Mouse (Mus musculus) MEL (cell line): ENCODE measurements around the gene Cachd1. TPM values are rescaled to one million over a fixed set of nuclear protein-coding genes. Genes with fewer than 3 reads are reported as not detected.

Experiments used
- DNase-seq: peaks from one replicate; pipeline ENCODE4 v3.0.0; 2011; ENCODE audit warnings: low read depth, low spot score
- H3K27ac ChIP-seq: 2 replicates; pipeline ENCODE4 v1.5.1; 2012; ENCODE audit warnings: low read depth, mild to moderate bottlenecking, control low read depth, low read length, moderate library complexity; ENCODE audit not compliant: control insufficient read depth
- H3K27me3 ChIP-seq, 2 experiments: fragments of 150-350 bp in 1 of 2; sonication (generic) in 1 of 2; 2 replicates each; pipeline ENCODE4 v1.6.1; 2012; ENCODE audit warnings: low read length in 2 of 2, mild to moderate bottlenecking in 2 of 2, improper control_type of control experiment in 1 of 2, moderate library complexity in 1 of 2; ENCODE audit not compliant: insufficient read depth in 2 of 2, control insufficient read depth in 1 of 2
- H3K36me3 ChIP-seq, 2 experiments: 2 replicates each; pipeline ENCODE4 v1.6.1; 2012 to 2014; ENCODE audit warnings: low read length in 2 of 2, improper control_type of control experiment in 1 of 2, inconsistent platforms in 1 of 2, mild to moderate bottlenecking in 1 of 2; ENCODE audit not compliant: insufficient read depth in 2 of 2, control insufficient read depth in 1 of 2
- H3K4me1 ChIP-seq, 2 experiments: fragments of 150-350 bp in 1 of 2; sonication (generic) in 1 of 2; 2 replicates each; pipeline ENCODE4 v1.6.1; 2012; ENCODE audit warnings: low read length in 2 of 2, improper control_type of control experiment in 1 of 2, mild to moderate bottlenecking in 1 of 2; ENCODE audit not compliant: insufficient read depth in 2 of 2, control insufficient read depth in 1 of 2
- H3K4me3 ChIP-seq, 2 experiments: fragments of 150-350 bp in 1 of 2; sonication (generic) in 1 of 2; 2 replicates each; pipeline ENCODE4 v1.5.1; 2012; ENCODE audit warnings: low read depth in 2 of 2, low read length in 2 of 2, mild to moderate bottlenecking in 2 of 2, moderate library complexity in 2 of 2, control low read depth in 1 of 2, improper control_type of control experiment in 1 of 2; ENCODE audit not compliant: control insufficient read depth in 1 of 2, insufficient read depth in 1 of 2
- H3K79me2 ChIP-seq: 2 replicates; pipeline ENCODE4 v1.6.1; 2012; ENCODE audit warnings: mild to moderate bottlenecking, low read length, moderate library complexity; ENCODE audit not compliant: control insufficient read depth, poor library complexity, insufficient read depth
- H3K9ac ChIP-seq: 2 replicates; pipeline ENCODE4 v1.6.1; 2012; ENCODE audit warnings: low read depth, mild to moderate bottlenecking, control low read depth, low read length, moderate library complexity; ENCODE audit not compliant: control insufficient read depth, poor library complexity, severe bottlenecking
- H3K9me3 ChIP-seq: fragments of 150-350 bp; sonication (generic); replicated peaks from 2 replicates; pipeline ENCODE4 v1.6.1; 2012; ENCODE audit warnings: mild to moderate bottlenecking, low read length, improper control_type of control experiment, moderate library complexity; ENCODE audit not compliant: insufficient read depth
- CHD2 ChIP-seq: IDR thresholded peaks from 2 replicates; pipeline ENCODE4 v1.6.1; 2011; ENCODE audit warnings: low read length, improper control_type of control experiment
- EP300 ChIP-seq, 2 experiments: IDR thresholded peaks; 2 replicates each; pipeline ENCODE4 v1.6.1; 2011; ENCODE audit warnings: improper control_type of control experiment in 2 of 2, low read length in 2 of 2, low read depth in 1 of 2, mild to moderate bottlenecking in 1 of 2
- HCFC1 ChIP-seq: IDR thresholded peaks from 2 replicates; pipeline ENCODE4 v1.6.1; 2012; ENCODE audit warnings: low read depth, mild to moderate bottlenecking, inconsistent platforms, low read length, improper control_type of control experiment, moderate library complexity
- JUND ChIP-seq: IDR thresholded peaks from 2 replicates; pipeline ENCODE4 v1.6.1; 2011; ENCODE audit warnings: low read depth, mild to moderate bottlenecking, improper control_type of control experiment, low read length
- MAFK ChIP-seq: IDR thresholded peaks from 2 replicates; pipeline ENCODE4 v1.6.1; 2011; ENCODE audit warnings: low read depth, mild to moderate bottlenecking, low read length, improper control_type of control experiment, borderline replicate concordance
- MEF2A ChIP-seq: IDR thresholded peaks from 2 replicates; pipeline ENCODE4 v1.6.1; 2014; ENCODE audit warnings: low read depth, mild to moderate bottlenecking, inconsistent platforms, low read length, improper control_type of control experiment; ENCODE audit not compliant: poor library complexity, insufficient replicate concordance, severe bottlenecking; ENCODE audit errors: extremely low read depth
- NELFE ChIP-seq: IDR thresholded peaks from 2 replicates; pipeline ENCODE4 v1.6.1; 2011; ENCODE audit warnings: low read depth, low read length, improper control_type of control experiment
- POLR2A ChIP-seq, 2 experiments: IDR thresholded peaks; 2 replicates each; pipeline ENCODE4 v1.6.1; 2011 to 2012; ENCODE audit warnings: low read length in 2 of 2, mild to moderate bottlenecking in 2 of 2, control low read depth in 1 of 2, improper control_type of control experiment in 1 of 2, low read depth in 1 of 2, moderate library complexity in 1 of 2; ENCODE audit not compliant: control insufficient read depth in 1 of 2, insufficient read depth in 1 of 2, poor library complexity in 1 of 2
- RCOR1 ChIP-seq: IDR thresholded peaks from 2 replicates; pipeline ENCODE4 v1.6.1; 2012; ENCODE audit warnings: low read depth, mild to moderate bottlenecking, inconsistent platforms, low read length, improper control_type of control experiment
- TAL1 ChIP-seq: IDR thresholded peaks from 2 replicates; pipeline ENCODE4 v1.6.1; 2012; ENCODE audit warnings: mild to moderate bottlenecking, inconsistent platforms, low read length, moderate library complexity, mixed read lengths
- TBP ChIP-seq: IDR thresholded peaks from 2 replicates; pipeline ENCODE4 v1.8.0; 2011; ENCODE audit warnings: low read depth, low read length, improper control_type of control experiment
- USF1 ChIP-seq: IDR thresholded peaks from 2 replicates; pipeline ENCODE4 v1.6.1; 2014; ENCODE audit warnings: low read depth, mild to moderate bottlenecking, inconsistent platforms, low read length, improper control_type of control experiment, moderate library complexity
- USF2 ChIP-seq, 2 experiments: IDR thresholded peaks; 2 replicates each; pipeline ENCODE4 v1.6.1; 2011 to 2012; ENCODE audit warnings: improper control_type of control experiment in 2 of 2, low read length in 2 of 2, borderline replicate concordance in 1 of 2, inconsistent platforms in 1 of 2, low read depth in 1 of 2, mild to moderate bottlenecking in 1 of 2; ENCODE audit not compliant: insufficient read depth in 1 of 2
- ZKSCAN1 ChIP-seq: IDR thresholded peaks from 2 replicates; pipeline ENCODE4 v1.6.1; 2012; ENCODE audit warnings: low read depth, mild to moderate bottlenecking, inconsistent platforms, low read length, improper control_type of control experiment, moderate library complexity
- ZMIZ1 ChIP-seq: IDR thresholded peaks from 2 replicates; pipeline ENCODE4 v1.6.1; 2012; ENCODE audit warnings: low read depth, mild to moderate bottlenecking, inconsistent platforms, low read length, improper control_type of control experiment, moderate library complexity
- polyA plus RNA-seq, 2 experiments: library from polyadenylated mRNA; stranded (reverse) in 1 of 2; unstranded in 1 of 2; fragments of >175 nt in 1 of 2; fragments of >200 nt in 1 of 2; gene quantifications; 2 replicates each; pipeline versions ENCODE4 v1.2.1 to v1.2.4; 2012; ENCODE audit warnings: low replicate concordance in 2 of 2, low read depth in 1 of 2; ENCODE audit not compliant: insufficient read length in 2 of 2, insufficient read depth in 1 of 2, missing spikeins in 1 of 2
- total RNA-seq: library from RNA; depleted of rRNA; stranded (reverse); fragments of 300-350 nt; gene quantifications from 2 replicates; pipeline ENCODE4 v1.2.3, GENCODE M21; 2012

Gene Cachd1
- total and polyA plus RNA-seq, 3 experiments = 4.0 to 15.8 TPM; not detected in 1

DNA sequence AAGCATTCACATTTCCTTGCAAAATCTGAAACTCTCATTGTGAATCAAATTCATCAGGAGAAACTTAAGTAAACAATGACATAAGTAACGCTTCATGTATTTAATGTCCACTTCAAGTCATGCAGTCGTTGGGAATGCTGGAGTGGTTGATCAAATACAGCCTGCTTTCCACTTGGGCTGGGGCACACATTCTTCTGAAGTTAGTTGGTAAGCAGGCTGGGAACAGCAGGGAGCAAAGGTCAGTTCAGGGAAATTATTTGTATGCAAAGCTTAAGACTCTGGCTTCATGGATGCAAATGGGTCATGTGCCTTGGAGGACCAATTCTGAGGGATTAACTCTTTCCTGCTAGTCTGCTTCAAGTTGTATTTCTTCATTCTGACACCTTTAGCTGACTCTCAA lies 16.7 kb downstream of the Cachd1 start:
- DNase-seq = no peak
- Histone ChIP-seq H3K27ac (no peak overlapping the region), H3K36me3 (no peaks in the 10 kb centered on the region)

DNA sequence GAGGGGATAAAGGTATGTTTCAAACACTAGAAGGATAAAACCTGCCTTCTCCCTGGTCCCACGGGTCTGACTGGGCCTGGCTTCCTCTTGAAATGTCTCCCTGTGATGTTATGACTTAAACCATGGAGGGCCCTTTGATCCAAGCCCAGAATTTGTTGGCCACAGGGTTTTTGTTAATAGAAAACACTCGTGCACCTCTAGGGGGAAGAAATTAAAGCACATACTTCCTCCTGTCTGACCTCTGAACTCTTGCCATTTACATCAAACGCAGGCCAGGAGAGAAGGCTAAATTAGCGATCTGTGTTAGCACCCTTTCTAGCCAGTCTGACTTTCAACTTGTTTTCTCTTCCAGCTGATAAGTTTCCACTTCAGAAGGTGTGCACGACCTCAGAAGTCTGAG lies 19.0 kb downstream of the Cachd1 start:
- H3K9ac ChIP-seq = no peak overlapping the region
- DNase-seq = no peak
- no peaks in the 10 kb centered on the region for H3K27me3 ChIP-seq
- no peak for TF ChIP-seq EP300 (IDR thresholded peaks at IDR 0.05; ENCODE audit: low read depth in 1 of 2, low read length in 2 of 2)
- TF ChIP-seq HCFC1 = no peak
- no peak for TF ChIP-seq MEF2A
- TF ChIP-seq NELFE = no peak
- TF ChIP-seq ZMIZ1 = no peak
- no peak for TF ChIP-seq POLR2A (IDR thresholded peaks at IDR 0.05; ENCODE audit: control insufficient read depth in 1 of 2, insufficient read depth in 1 of 2, low read depth in 1 of 2, low read length in 2 of 2, poor library complexity in 1 of 2)
- no peak for TF ChIP-seq MAFK
- no peak for TF ChIP-seq CHD2
- no peak for TF ChIP-seq TBP
- no peak overlapping the region for H3K4me3 ChIP-seq
- H3K36me3 ChIP-seq = no peaks in the 10 kb centered on the region
- no peaks in the 10 kb centered on the region for H3K79me2 ChIP-seq
- no peaks in the 10 kb centered on the region for H3K4me1 ChIP-seq
- no peaks in the 10 kb centered on the region for H3K9me3 ChIP-seq
- H3K27ac ChIP-seq = no peak overlapping the region

More for the DNA sequence above, 16.7 kb downstream of the Cachd1 start:
- no peaks in the 10 kb centered on the region for H3K79me2 ChIP-seq
- no peaks in the 10 kb centered on the region for H3K4me1 ChIP-seq
- H3K4me3 ChIP-seq = no peak overlapping the region
- no peak overlapping the region for H3K9ac ChIP-seq
- TF ChIP-seq USF2 (IDR thresholded peaks at IDR 0.05; ENCODE audit: borderline replicate concordance in 1 of 2, insufficient read depth in 1 of 2, low read depth in 1 of 2, low read length in 2 of 2) = no peak
- TF ChIP-seq ZKSCAN1 = no peak
- TF ChIP-seq MEF2A = no peak
- no peak for TF ChIP-seq RCOR1
- no peak for TF ChIP-seq JUND
- no peak for TF ChIP-seq USF1
- TF ChIP-seq TAL1 = no peak
- TF ChIP-seq, all 39 proteins: peak for 0
- H3K27me3 ChIP-seq = no peaks in the 10 kb centered on the region
- H3K9me3 ChIP-seq = no peaks in the 10 kb centered on the region
